Comparison of ENCODE assay signal across 26 mouse cellular contexts in genomic region chr17:46656054-46656453, GRCm38 (mm10). TPM values are rescaled to one million over a fixed set of nuclear protein-coding genes. Genes with fewer than 3 reads are reported as not detected.
DNase-seq lines count a peak whose midpoint lies in the region; ATAC-seq lines count a peak whose summit lies in the region.
"Had no signal": no experiment of that assay in that cellular context is flagged by ENCODE, and none has a peak within 500 bp of the region (broad histone marks: within the 10 kb centered on the region; RNA-seq: fewer than 3 reads in every experiment).

No protein-coding gene starts in this region.

- WGBS in midbrain, embryonic 11.5 days, result 89% methylated on average over 6 of the region's 6 CpGs
- WGBS in midbrain, embryonic 10.5 days, result 89% methylated on average over 6 of the region's 6 CpGs
- WGBS in forebrain, embryonic 12.5 days, result 92% methylated on average over 6 of the region's 6 CpGs

- DNase-seq in cerebellum, adult 9-11 months, result peak; percentile 16
- no peak for DNase-seq in cerebellum, adult 8-10 months
- DNase-seq in kidney, adult 9 months, result peak; percentile 51
- DNase-seq in kidney, postnatal 36 days, result no peak
- DNase-seq in midbrain, embryonic 11.5 days (ENCODE audit: low spot score, missing footprints), result peak; percentile 23
- no peak for DNase-seq in midbrain, embryonic 10.5 days (ENCODE audit: low spot score)
- DNase-seq: adrenal gland, adult 2 months; adrenal gland, postnatal 14 days; B cell, adult 2 months; cerebellum, postnatal 14 days; forebrain, postnatal 0 days; gastrocnemius, postnatal 25 days; heart, adult 2 months; heart, postnatal 14 days; heart, postnatal 4 days had no signal

- no peaks in the 10 kb centered on the region for H3K27me3 ChIP-seq in midbrain, embryonic 11.5 days (ENCODE audit: control insufficient read depth, insufficient read depth, low read length)
- no peaks in the 10 kb centered on the region for H3K27me3 ChIP-seq in midbrain, embryonic 10.5 days (ENCODE audit: low read depth, poor library complexity, severe bottlenecking)
- no peaks in the 10 kb centered on the region for H3K27me3 ChIP-seq in forebrain, embryonic 12.5 days
- H3K27me3 ChIP-seq: CH12.LX; heart, embryonic 13.5 days; Patski had no signal

- H3K27ac ChIP-seq in midbrain, embryonic 11.5 days (ENCODE audit: low read depth, low read length), result no peak overlapping the region
- no peak overlapping the region for H3K27ac ChIP-seq in midbrain, embryonic 10.5 days (replicated peaks)
- H3K27ac ChIP-seq in forebrain, embryonic 12.5 days, result no peak overlapping the region
- H3K27ac ChIP-seq: forebrain, embryonic 10.5 days; heart, embryonic 10.5 days; heart, embryonic 13.5 days; hindbrain, embryonic 14.5 days; hindbrain, postnatal 0 days had no signal

- peaks cover 31% of the 10 kb centered on the region for H3K36me3 ChIP-seq in midbrain, embryonic 11.5 days (ENCODE audit: control insufficient read depth, insufficient read depth, low read length)
- H3K36me3 ChIP-seq in midbrain, embryonic 10.5 days, result peaks cover 92% of the 10 kb centered on the region
- peaks cover 81% of the 10 kb centered on the region for H3K36me3 ChIP-seq in forebrain, embryonic 12.5 days (replicated peaks)

- no peak overlapping the region for H3K4me3 ChIP-seq in midbrain, embryonic 11.5 days (ENCODE audit: low read depth, low read length)
- H3K4me3 ChIP-seq in midbrain, embryonic 10.5 days, result no peak overlapping the region
- no peak overlapping the region for H3K4me3 ChIP-seq in forebrain, embryonic 12.5 days (replicated peaks)
- H3K4me3 ChIP-seq: forebrain, embryonic 10.5 days; heart, adult 2 months; heart, embryonic 10.5 days; heart, embryonic 13.5 days had no signal

- H3K4me1 ChIP-seq in midbrain, embryonic 11.5 days (ENCODE audit: control insufficient read depth, insufficient read depth, low read length), result peaks cover 9% of the 10 kb centered on the region
- H3K4me1 ChIP-seq in midbrain, embryonic 10.5 days, result peaks cover 19% of the 10 kb centered on the region
- H3K4me1 ChIP-seq in forebrain, embryonic 12.5 days, result peaks cover 23% of the 10 kb centered on the region

- no peak overlapping the region for H3K4me2 ChIP-seq in midbrain, embryonic 11.5 days
- H3K4me2 ChIP-seq in forebrain, embryonic 12.5 days, result no peak overlapping the region
- H3K4me2 ChIP-seq: heart, embryonic 13.5 days; hindbrain, embryonic 14.5 days had no signal

- no peak overlapping the region for H3K9ac ChIP-seq in midbrain, embryonic 11.5 days (ENCODE audit: low read length)
- no peak overlapping the region for H3K9ac ChIP-seq in forebrain, embryonic 12.5 days
- H3K9ac ChIP-seq: forebrain, postnatal 0 days; heart, embryonic 13.5 days; hindbrain, embryonic 14.5 days had no signal

- no peaks in the 10 kb centered on the region for H3K9me3 ChIP-seq in midbrain, embryonic 11.5 days (ENCODE audit: control insufficient read depth, low read length)
- H3K9me3 ChIP-seq in midbrain, embryonic 10.5 days (replicated peaks), result no peaks in the 10 kb centered on the region
- H3K9me3 ChIP-seq in forebrain, embryonic 12.5 days, result no peaks in the 10 kb centered on the region
- H3K9me3 ChIP-seq: forebrain, embryonic 10.5 days; G1E; heart, embryonic 10.5 days; heart, embryonic 13.5 days had no signal

- ATAC-seq in midbrain, embryonic 11.5 days (ENCODE audit: low FRiP score), result no peak
- no peak for ATAC-seq in forebrain, embryonic 12.5 days (ENCODE audit: low FRiP score)
- ATAC-seq: forebrain, embryonic 14.5 days; forebrain, postnatal 0 days; hindbrain, postnatal 0 days; inflammation-experienced regulatory T-cells, adult 6 months; Patski had no signal

RNA-seq across cellular contexts. Expression of gene Cul7, which starts 5.9 kb away (rescaled TPM):
- polyA plus RNA-seq in midbrain, embryonic 11.5 days (2014; fragmentation: Nextera tagmentation; extraction: Ambion mirVana), result 26.2 and 26.8 TPM in 2 replicates
- polyA plus RNA-seq in midbrain, embryonic 10.5 days (2016; fragmentation: Nextera tagmentation; extraction: Ambion mirVana), result 37.4 and 45.1 TPM in 2 replicates
- 46.5 and 47.8 TPM in 2 replicates for polyA plus RNA-seq in forebrain, embryonic 12.5 days (2016; fragmentation: Nextera tagmentation; extraction: Ambion mirVana)

RNA-seq across cellular contexts. Expression of gene Mrpl2, which starts 10.0 kb away (rescaled TPM):
- 97.8 and 100 TPM in 2 replicates for polyA plus RNA-seq in midbrain, embryonic 11.5 days (2014; fragmentation: Nextera tagmentation; extraction: Ambion mirVana)
- 126 and 129 TPM in 2 replicates for polyA plus RNA-seq in midbrain, embryonic 10.5 days (2016; fragmentation: Nextera tagmentation; extraction: Ambion mirVana)
- polyA plus RNA-seq in forebrain, embryonic 12.5 days (2016; fragmentation: Nextera tagmentation; extraction: Ambion mirVana), result 76.6 and 102 TPM in 2 replicates

RNA-seq across cellular contexts. Expression of gene Klc4, which starts 10.2 kb away (rescaled TPM):
- 26.6 and 29.8 TPM in 2 replicates for polyA plus RNA-seq in midbrain, embryonic 11.5 days (2014; fragmentation: Nextera tagmentation; extraction: Ambion mirVana)
- 33.0 and 40.3 TPM in 2 replicates for polyA plus RNA-seq in midbrain, embryonic 10.5 days (2016; fragmentation: Nextera tagmentation; extraction: Ambion mirVana)
- 39.0 and 42.5 TPM in 2 replicates for polyA plus RNA-seq in forebrain, embryonic 12.5 days (2016; fragmentation: Nextera tagmentation; extraction: Ambion mirVana)

RNA-seq across cellular contexts. Expression of gene Rrp36, which starts 18.1 kb away (rescaled TPM):
- 53.4 and 60.0 TPM in 2 replicates for polyA plus RNA-seq in midbrain, embryonic 11.5 days (2014; fragmentation: Nextera tagmentation; extraction: Ambion mirVana)
- 69.4 and 69.6 TPM in 2 replicates for polyA plus RNA-seq in midbrain, embryonic 10.5 days (2016; fragmentation: Nextera tagmentation; extraction: Ambion mirVana)
- polyA plus RNA-seq in forebrain, embryonic 12.5 days (2016; fragmentation: Nextera tagmentation; extraction: Ambion mirVana), result 54.4 and 57.6 TPM in 2 replicates

RNA-seq across cellular contexts. Expression of gene Mea1, which starts 22.5 kb away (rescaled TPM):
- 185 and 192 TPM in 2 replicates for polyA plus RNA-seq in midbrain, embryonic 11.5 days (2014; fragmentation: Nextera tagmentation; extraction: Ambion mirVana)
- 178 and 180 TPM in 2 replicates for polyA plus RNA-seq in midbrain, embryonic 10.5 days (2016; fragmentation: Nextera tagmentation; extraction: Ambion mirVana)
- 156 and 158 TPM in 2 replicates for polyA plus RNA-seq in forebrain, embryonic 12.5 days (2016; fragmentation: Nextera tagmentation; extraction: Ambion mirVana)

Comparison
In these comparisons a context has a peak if more than half of its experiments do, and no peak if none do; other contexts are left out.
1. DNase-seq: peak in cerebellum, adult 9-11 months (single experiment), kidney, adult 9 months (single experiment) and midbrain, embryonic 11.5 days (single experiment); none in cerebellum, adult 8-10 months (single experiment), kidney, postnatal 36 days (0 of 2) and midbrain, embryonic 10.5 days (single experiment).